Mouse (Mus musculus) G1E (cell line): ENCODE data around the gene Myom1. TPM values are rescaled to one million over a fixed set of nuclear protein-coding genes. Genes with fewer than 3 reads are reported as not detected.

Source experiments
- ATAC-seq: 2 replicates; pipeline ENCODE4 v1.8.0; 2016; ENCODE audit warnings: mild to moderate bottlenecking; ENCODE audit not compliant: insufficient number of reproducible peaks, poor library complexity, low FRiP score, severe bottlenecking; ENCODE audit errors: extremely low read depth
- DNase-seq: peaks from one replicate; pipeline ENCODE4 v3.0.0; 2012; ENCODE audit warnings: low spot score
- H3K27me3 ChIP-seq: 2 replicates; pipeline ENCODE4 v1.6.1; 2012; ENCODE audit warnings: mild to moderate bottlenecking, low read length, inconsistent platforms; ENCODE audit not compliant: insufficient read depth
- H3K36me3 ChIP-seq: replicated peaks from 2 replicates; pipeline ENCODE3; 2012; ENCODE audit warnings: mild to moderate bottlenecking, inconsistent platforms
- H3K4me1 ChIP-seq: 2 replicates; pipeline ENCODE4 v1.6.1; 2012; ENCODE audit warnings: low read depth, low read length, inconsistent platforms, mixed read lengths; ENCODE audit not compliant: insufficient read depth
- H3K4me3 ChIP-seq: 2 replicates; pipeline ENCODE4 v1.5.1; 2012; ENCODE audit warnings: low read depth, mild to moderate bottlenecking, inconsistent platforms, low read length, moderate library complexity, mixed read lengths
- H3K9me3 ChIP-seq: replicated peaks from 2 replicates; pipeline ENCODE4 v1.6.1; 2012; ENCODE audit warnings: inconsistent platforms
- CTCF ChIP-seq: IDR thresholded peaks from 2 replicates; pipeline ENCODE4 v1.5.1; 2012; ENCODE audit warnings: low read depth, low read length, inconsistent platforms, mixed read lengths
- GATA1 ChIP-seq: IDR thresholded peaks from 2 replicates; pipeline ENCODE4 v1.6.1; 2012; ENCODE audit warnings: borderline replicate concordance, low read length, inconsistent platforms, mixed read lengths
- GATA2 ChIP-seq: IDR thresholded peaks from 2 replicates; pipeline ENCODE4 v1.6.1; 2012; ENCODE audit warnings: low read depth, low read length, inconsistent platforms, borderline replicate concordance
- POLR2AphosphoS5 ChIP-seq: IDR thresholded peaks from 2 replicates; pipeline ENCODE4 v1.6.1; 2012; ENCODE audit warnings: low read depth, low read length, inconsistent platforms; ENCODE audit not compliant: insufficient replicate concordance
- TAL1 ChIP-seq: conservative IDR thresholded peaks from 2 replicates; pipeline ENCODE4 v1.6.1; 2012; ENCODE audit warnings: low read depth, low read length, inconsistent platforms, mixed read lengths
- polyA plus RNA-seq: library from polyadenylated mRNA; stranded (reverse); fragments of >175 nt; gene quantifications from 2 replicates; pipeline ENCODE4 v1.2.3, GENCODE M21; 2012
- total RNA-seq, 2 experiments: library from RNA; stranded (forward) in 1 of 2; stranded (reverse) in 1 of 2; fragments of 200-1000 nt in 1 of 2; fragments of >200 nt in 1 of 2; fragmentation: Nextera tagmentation in 1 of 2; gene quantifications; 2 replicates each; pipeline ENCODE4 v1.2.3; 2014 to 2017

Gene Myom1
- total and polyA plus RNA-seq, 3 experiments: 0.25 to 1.6 (median 0.71) TPM

GRCm38 (mm10) chr17:71003112-71003511 is 679 bp downstream of the Myom1 start:
- ATAC-seq (no peak), DNase-seq (no peak)
- Histone ChIP-seq H3K36me3 (peaks cover 18% of the 10 kb centered on the region), H3K9me3 (no peaks in the 10 kb centered on the region), H3K4me1 (peaks cover 38% of the 10 kb centered on the region), H3K27me3 (no peaks in the 10 kb centered on the region), H3K4me3 (peak overlapping the region; percentile 30; the same call in 1 of the 2 replicates)
- TF ChIP-seq GATA2: no peak
- no peak for TF ChIP-seq GATA1
- no peak for TF ChIP-seq TAL1
- no peak for TF ChIP-seq CTCF
- no peak for TF ChIP-seq POLR2AphosphoS5

GRCm38 (mm10) chr17:71003721-71004120 is 1.3 kb downstream of the Myom1 start:
- peaks cover 13% of the 10 kb centered on the region for H3K36me3 ChIP-seq
- H3K9me3 ChIP-seq: no peaks in the 10 kb centered on the region
- ATAC-seq: no peak
- no peak for DNase-seq
- no peak overlapping the region for H3K4me3 ChIP-seq
- TF ChIP-seq GATA2 (no peak), CTCF (no peak), GATA1 (no peak), TAL1 (no peak), POLR2AphosphoS5 (no peak)
- H3K4me1 ChIP-seq: peaks cover 33% of the 10 kb centered on the region
- H3K27me3 ChIP-seq: no peaks in the 10 kb centered on the region

- DNase-seq (no peak), ATAC-seq (no peak)
- TF ChIP-seq CTCF (no peak), GATA1 (no peak), POLR2AphosphoS5 (no peak), GATA2 (no peak), TAL1 (no peak)
- H3K4me3 ChIP-seq: no peak overlapping the region
- peaks cover 29% of the 10 kb centered on the region for H3K4me1 ChIP-seq
- H3K36me3 ChIP-seq: peaks cover 10% of the 10 kb centered on the region
- peaks cover 2% of the 10 kb centered on the region for H3K27me3 ChIP-seq
- no peaks in the 10 kb centered on the region for H3K9me3 ChIP-seq
Measured at GRCm38 (mm10) chr17:71004186-71004960, 1.9 kb downstream of the Myom1 start.

GRCm38 (mm10) chr17:71006976-71007375 is 4.5 kb downstream of the Myom1 start:
- H3K4me1 ChIP-seq: peaks cover 24% of the 10 kb centered on the region
- DNase-seq: no peak
- peaks cover 2% of the 10 kb centered on the region for H3K27me3 ChIP-seq
- no peak for ATAC-seq
- no peaks in the 10 kb centered on the region for H3K9me3 ChIP-seq
- H3K4me3 ChIP-seq: no peak overlapping the region
- no peak for TF ChIP-seq GATA1
- no peak for TF ChIP-seq TAL1
- no peak for TF ChIP-seq POLR2AphosphoS5
- TF ChIP-seq CTCF: no peak
- no peak for TF ChIP-seq GATA2
- no peaks in the 10 kb centered on the region for H3K36me3 ChIP-seq

- no peak for ATAC-seq
- Histone ChIP-seq H3K4me3 (no peak overlapping the region), H3K36me3 (no peaks in the 10 kb centered on the region), H3K9me3 (no peaks in the 10 kb centered on the region), H3K4me1 (peaks cover 13% of the 10 kb centered on the region), H3K27me3 (peaks cover 6% of the 10 kb centered on the region)
- DNase-seq: no peak
- no peak for TF ChIP-seq TAL1
- TF ChIP-seq GATA1: no peak
- no peak for TF ChIP-seq POLR2AphosphoS5
- TF ChIP-seq CTCF: no peak
- TF ChIP-seq GATA2: no peak
Measured at GRCm38 (mm10) chr17:71008676-71009075, 6.2 kb downstream of the Myom1 start.

- Histone ChIP-seq H3K4me1 (peaks cover 4% of the 10 kb centered on the region; the same call in 1 of the 2 replicates), H3K9me3 (no peaks in the 10 kb centered on the region), H3K27me3 (peaks cover 9% of the 10 kb centered on the region), H3K36me3 (no peaks in the 10 kb centered on the region), H3K4me3 (no peak overlapping the region)
- ATAC-seq (no peak), DNase-seq (no peak)
- TF ChIP-seq TAL1: no peak
- no peak for TF ChIP-seq CTCF
- TF ChIP-seq GATA2: no peak
- TF ChIP-seq GATA1: no peak
Measured at GRCm38 (mm10) chr17:71009751-71010150, 7.3 kb downstream of the Myom1 start.

- no peak overlapping the region for H3K4me3 ChIP-seq
- TF ChIP-seq POLR2AphosphoS5 (no peak), GATA1 (no peak), CTCF (no peak), GATA2 (no peak), TAL1 (no peak)
- no peaks in the 10 kb centered on the region for H3K36me3 ChIP-seq
- peaks cover 9% of the 10 kb centered on the region for H3K27me3 ChIP-seq
- ATAC-seq: peak; percentile 49; the same call in 1 of the 2 replicates
- H3K4me1 ChIP-seq: peaks cover 4% of the 10 kb centered on the region; the same call in 1 of the 2 replicates
- no peaks in the 10 kb centered on the region for H3K9me3 ChIP-seq
- DNase-seq: no peak
Measured at GRCm38 (mm10) chr17:71010646-71011242, 8.3 kb downstream of the Myom1 start.
